Mouse (Mus musculus) neural tube, embryonic 13.5 days (tissue): ENCODE measurements around the gene Plekho2. TPM values are rescaled to one million over a fixed set of nuclear protein-coding genes. Genes with fewer than 3 reads are reported as not detected.
A peak's percentile ranks its signal among the peaks of the same experiment; 100 is the strongest.

Source experiments
- ATAC-seq: fragments of 200-750 bp; cut with Nextera tagmentation; 2 replicates; pipeline ENCODE4 v1.8.0; 2017; ENCODE audit warnings: low read depth, mild to moderate bottlenecking, moderate TSS enrichment, moderate library complexity
- H3K27ac ChIP-seq: fragments of 300-500 bp; sonication (generic); replicated peaks from 2 replicates; pipeline ENCODE4 v1.5.1; 2015; ENCODE audit warnings: moderate library complexity, mild to moderate bottlenecking, inconsistent platforms
- H3K27me3 ChIP-seq: fragments of 300-500 bp; sonication (generic); 2 replicates; pipeline ENCODE4 v1.6.1; 2015; ENCODE audit warnings: mild to moderate bottlenecking, inconsistent platforms
- H3K36me3 ChIP-seq: fragments of 300-500 bp; sonication (generic); 2 replicates; pipeline ENCODE4 v1.6.1; 2015; ENCODE audit warnings: mild to moderate bottlenecking, inconsistent platforms
- H3K4me1 ChIP-seq: fragments of 300-500 bp; sonication (generic); replicated peaks from 2 replicates; pipeline ENCODE4 v1.6.1; 2015; ENCODE audit warnings: inconsistent platforms
- H3K4me2 ChIP-seq: fragments of 300-500 bp; sonication (generic); 2 replicates; pipeline ENCODE4 v1.6.1; 2015; ENCODE audit warnings: inconsistent platforms, mild to moderate bottlenecking, moderate library complexity
- H3K4me3 ChIP-seq: fragments of 300-500 bp; sonication (generic); 2 replicates; pipeline ENCODE4 v1.5.1; 2015; ENCODE audit warnings: mild to moderate bottlenecking, inconsistent platforms
- H3K9ac ChIP-seq: fragments of 300-500 bp; sonication (generic); 2 replicates; pipeline ENCODE4 v1.6.1; 2015; ENCODE audit warnings: moderate library complexity, mild to moderate bottlenecking, inconsistent platforms
- H3K9me3 ChIP-seq: fragments of 300-500 bp; sonication (generic); 2 replicates; pipeline ENCODE4 v1.6.1; 2016; ENCODE audit warnings: inconsistent platforms
- WGBS: fragments of 180-500 bp; shearing (Covaris S2); methylation state at CpG from one replicate; pipeline ENCODE4 v1.1.7; 2015; 5-methylcytosine and 5-hydroxymethylcytosine counted together
- polyA plus RNA-seq: library from polyadenylated mRNA; unstranded; fragments of >200 nt; fragmentation: Nextera tagmentation; extraction: Ambion mirVana; gene quantifications from 2 replicates; pipeline ENCODE4 v1.2.1, GENCODE M21; 2015

Gene Plekho2
- polyA plus RNA-seq, 1 experiment from 2014 or later, result 9.5 TPM

DNA sequence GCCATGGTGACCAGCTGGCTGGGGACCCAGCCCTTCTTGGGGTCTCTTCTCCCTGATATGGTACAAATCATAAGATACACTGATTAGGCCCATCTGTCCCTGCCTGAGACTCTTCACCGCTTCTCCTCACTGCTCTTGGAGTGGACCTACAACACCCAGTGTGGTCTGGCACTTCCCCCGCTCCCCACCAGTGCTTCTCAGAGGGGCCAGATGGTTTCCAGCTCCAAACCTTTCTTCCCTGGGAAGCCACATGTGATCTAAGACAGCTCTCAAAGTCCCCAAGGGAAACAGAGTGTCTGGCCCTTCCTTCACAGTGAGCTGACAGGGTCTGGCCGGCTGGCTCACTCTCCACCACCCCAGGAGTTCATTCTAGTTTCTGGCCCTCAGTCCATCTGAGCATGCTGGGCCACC lies 65.0 kb downstream of the Plekho2 start:
- Histone ChIP-seq H3K27ac (no peak overlapping the region), H3K4me2 (no peak overlapping the region), H3K4me1 (peaks cover 8% of the 10 kb centered on the region), H3K4me3 (no peak overlapping the region), H3K9ac (no peak overlapping the region), H3K27me3 (no peaks in the 10 kb centered on the region), H3K36me3 (no peaks in the 10 kb centered on the region), H3K9me3 (no peaks in the 10 kb centered on the region)
- 55% methylated on average over 3 of the region's 3 CpGs for WGBS
- ATAC-seq, result no peak

DNA sequence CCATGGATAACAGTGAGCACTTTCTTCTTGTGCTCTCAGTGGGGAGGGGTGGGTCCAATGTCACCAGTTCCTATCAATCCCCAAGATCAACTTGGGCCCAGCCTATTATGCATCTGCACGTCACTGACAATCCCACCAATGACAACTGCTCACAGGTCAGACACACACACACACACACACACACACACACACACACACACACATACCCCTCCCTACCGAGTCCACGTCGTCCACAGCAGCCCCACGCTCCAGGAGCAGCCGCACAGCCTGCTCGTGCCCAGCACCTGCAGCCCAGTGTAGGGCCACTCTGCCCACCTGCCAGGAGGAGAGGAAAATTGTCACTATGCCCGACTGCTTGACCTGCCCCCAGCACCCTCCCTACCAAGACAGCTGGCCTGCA lies 65.4 kb downstream of the Plekho2 start:
- no peak overlapping the region for H3K9ac ChIP-seq

DNA sequence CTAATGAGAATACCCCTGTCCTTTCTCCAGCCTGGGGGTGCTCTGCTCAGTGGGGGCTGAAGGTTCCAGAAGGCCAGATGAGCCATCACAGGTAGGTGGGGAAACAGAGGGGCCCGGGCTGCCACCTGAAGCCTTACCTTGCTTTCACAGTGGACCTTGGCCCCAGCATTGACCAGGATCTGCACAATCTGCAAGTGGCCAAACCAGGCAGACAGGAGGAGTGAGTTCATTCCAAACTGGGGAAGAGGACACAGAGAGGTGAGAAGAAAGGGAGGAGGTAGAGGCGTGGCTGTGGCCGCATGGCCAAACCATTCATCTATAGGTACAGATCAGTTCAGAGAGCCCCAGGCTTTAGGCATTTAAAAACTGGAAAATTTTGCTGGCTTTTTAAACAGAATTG lies 67.3 kb downstream of the Plekho2 start:
- H3K9me3 ChIP-seq, result no peaks in the 10 kb centered on the region
- WGBS, result 86% methylated on average over 3 of the region's 3 CpGs
- no peak overlapping the region for H3K27ac ChIP-seq
- ATAC-seq, result no peak
- no peak overlapping the region for H3K4me2 ChIP-seq
- no peaks in the 10 kb centered on the region for H3K36me3 ChIP-seq
- no peaks in the 10 kb centered on the region for H3K27me3 ChIP-seq
- no peaks in the 10 kb centered on the region; the same call in 1 of the 2 replicates for H3K4me1 ChIP-seq
- no peak overlapping the region for H3K9ac ChIP-seq
- no peak overlapping the region for H3K4me3 ChIP-seq

More for the DNA sequence above, 65.4 kb downstream of the Plekho2 start:
- H3K4me3 ChIP-seq, result no peak overlapping the region
- no peak overlapping the region for H3K4me2 ChIP-seq
- H3K27me3 ChIP-seq, result no peaks in the 10 kb centered on the region
- WGBS, result 68% methylated on average over 8 of the region's 8 CpGs
- H3K4me1 ChIP-seq, result peaks cover 3% of the 10 kb centered on the region; the same call in 1 of the 2 replicates
- no peak overlapping the region for H3K27ac ChIP-seq
- ATAC-seq, result 0 out of 2 replicates have a peak, but pooled peaks have one; percentile 20
- no peaks in the 10 kb centered on the region for H3K9me3 ChIP-seq
- H3K36me3 ChIP-seq, result no peaks in the 10 kb centered on the region

DNA sequence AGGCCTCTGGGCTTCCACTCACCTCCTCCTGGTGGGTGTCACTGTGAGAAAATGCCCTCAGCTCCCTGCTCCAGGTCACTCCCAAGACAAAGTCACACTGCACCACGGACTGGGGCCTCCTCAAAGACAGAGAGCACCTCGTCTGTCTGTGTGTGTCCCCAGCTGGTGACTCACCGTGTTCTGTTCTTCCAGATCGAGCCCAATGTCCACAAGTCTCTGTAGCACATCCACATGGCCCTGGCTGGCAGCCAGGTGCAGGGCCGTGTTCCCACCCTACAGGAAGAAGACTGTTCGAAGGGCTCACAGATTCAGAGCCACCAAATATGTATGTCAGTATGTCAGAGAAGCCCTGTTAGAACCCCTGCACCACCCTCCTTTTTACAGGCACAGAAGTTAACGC lies 71.4 kb downstream of the Plekho2 start:
- H3K27ac ChIP-seq, result no peak overlapping the region
- no peak overlapping the region for H3K9ac ChIP-seq
- WGBS, result 73% methylated on average over 7 of the region's 7 CpGs
- no peak overlapping the region for H3K4me2 ChIP-seq
- no peak overlapping the region for H3K4me3 ChIP-seq
- H3K36me3 ChIP-seq, result no peaks in the 10 kb centered on the region
- H3K27me3 ChIP-seq, result no peaks in the 10 kb centered on the region
- H3K4me1 ChIP-seq, result no peaks in the 10 kb centered on the region
- ATAC-seq, result no peak
- H3K9me3 ChIP-seq, result no peaks in the 10 kb centered on the region

DNA sequence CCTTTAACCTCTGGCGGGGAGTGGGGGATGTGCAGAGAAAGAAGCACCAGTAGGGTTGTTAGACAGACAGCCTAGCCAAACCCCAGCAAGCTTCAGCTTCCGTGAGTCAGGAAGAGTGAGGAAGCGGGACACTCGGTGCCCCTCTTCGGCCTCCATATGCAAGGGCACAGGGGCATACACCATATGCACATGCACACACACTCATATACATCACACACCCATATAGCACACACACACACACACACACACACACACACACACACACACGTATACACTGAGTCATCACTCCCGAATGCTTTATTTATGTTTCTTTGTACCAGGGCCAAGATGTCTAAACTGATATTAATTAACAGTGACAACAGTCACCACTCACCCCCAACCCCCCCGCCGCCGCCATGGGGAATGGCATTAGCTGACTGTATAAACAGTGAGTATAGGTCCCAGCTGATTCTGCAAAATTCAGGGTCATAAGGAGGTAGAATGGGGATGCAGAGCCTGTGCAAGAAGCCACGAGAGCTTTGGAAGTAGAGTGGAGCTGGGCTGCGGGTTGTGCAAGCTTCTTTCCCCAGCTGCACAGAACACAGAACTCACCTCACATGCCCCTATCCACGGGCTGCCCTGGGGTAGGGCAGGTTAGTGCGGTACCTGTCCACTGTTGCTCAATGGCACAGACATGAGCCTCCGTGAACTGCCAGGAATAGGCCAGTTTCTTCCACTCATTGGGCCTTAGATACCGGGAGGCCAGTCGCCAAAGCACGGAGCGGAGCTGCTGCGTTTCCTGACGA lies 76.9 kb downstream of the Plekho2 start:
- Histone ChIP-seq H3K4me2 (no peak overlapping the region), H3K27ac (no peak overlapping the region), H3K4me3 (no peak overlapping the region), H3K27me3 (no peaks in the 10 kb centered on the region), H3K9ac (no peak overlapping the region), H3K4me1 (no peaks in the 10 kb centered on the region), H3K36me3 (no peaks in the 10 kb centered on the region), H3K9me3 (no peaks in the 10 kb centered on the region)
- no peak for ATAC-seq
- WGBS, result 82% methylated on average over 21 of the region's 21 CpGs

Other genes with a start within 250 kb of the Plekho2 start
- gene Pdcd7, start 233.9 kb downstream of the Plekho2 start, polyA plus RNA-seq, result 10.0 and 10.9 TPM in 2 replicates
- 1.6 and 2.0 TPM in 2 replicates for gene Ubap1l, start 219.0 kb downstream of the Plekho2 start, polyA plus RNA-seq
- gene Kbtbd13, start 188.4 kb downstream of the Plekho2 start, polyA plus RNA-seq, result 0.32 and 0.47 TPM in 2 replicates
- gene Rasl12, start 181.5 kb downstream of the Plekho2 start, polyA plus RNA-seq, result 6.6 and 7.7 TPM in 2 replicates
- gene Slc51b, start 157.1 kb downstream of the Plekho2 start, polyA plus RNA-seq, result not detected in 2 replicates
- 23.3 and 25.5 TPM in 2 replicates for gene Mtfmt, start 144.3 kb downstream of the Plekho2 start, polyA plus RNA-seq
- gene Spg21, start 119.1 kb downstream of the Plekho2 start, polyA plus RNA-seq, result 138 and 143 TPM in 2 replicates
- gene Ankdd1a, start 59.8 kb downstream of the Plekho2 start, polyA plus RNA-seq, result 0.59 and 0.60 TPM in 2 replicates
- 3.1 and 3.2 TPM in 2 replicates for gene Pif1, start 7.1 kb upstream of the Plekho2 start, polyA plus RNA-seq
- 6.2 and 6.3 TPM in 2 replicates for gene Rbpms2, start 49.6 kb upstream of the Plekho2 start, polyA plus RNA-seq
- gene Oaz2, start 88.0 kb upstream of the Plekho2 start, polyA plus RNA-seq, result 381 and 389 TPM in 2 replicates
- gene Zfp609, start 247.5 kb upstream of the Plekho2 start, polyA plus RNA-seq, result 8.6 and 10.0 TPM in 2 replicates